Mouse (Mus musculus): ENCODE measurements around the gene Hist1h3h. TPM values are rescaled to one million over a fixed set of nuclear protein-coding genes. Genes with fewer than 3 reads are reported as not detected.
"Not testable (repeated sequence)": the region's sequence is repeated elsewhere in the genome, so short reads cannot be mapped to it uniquely, and the experiment has no call there.

Gene Hist1h3h
- polyA plus RNA-seq, 1 experiment from 2014 or later, result 0.62 TPM

GRCm38 (mm10) chr13:21753524-21754285 lies 36.2 kb downstream of the Hist1h3h start, which contains the start of the genes Hist1h2ak and Hist1h2bn:
Gene Hist1h2ak (minus strand): TSS chr13:21753827.
Gene Hist1h2bn (plus strand): TSS chr13:21754123.
- not testable (repeated sequence) for H3K36me3 ChIP-seq; H3K9me3 ChIP-seq; H3K27me3 ChIP-seq (replicated peaks)
- Histone ChIP-seq H3K27ac (replicated peaks) (peak within 1 kb of the TSS; percentile 93), H3K4me2 (peak within 1 kb of the TSS; percentile 81), H3K9ac (peak within 1 kb of the TSS; percentile 84), H3K4me1 (peaks cover 51% of the 10 kb centered on the region), H3K4me3 (peak within 1 kb of the TSS; percentile 58)
- ATAC-seq (ENCODE audit: extremely low read depth, insufficient number of reproducible peaks, low FRiP score, low TSS enrichment), result peak; percentile 81
- under 1% methylated on average over 48 of the region's 50 CpGs for WGBS

DNA sequence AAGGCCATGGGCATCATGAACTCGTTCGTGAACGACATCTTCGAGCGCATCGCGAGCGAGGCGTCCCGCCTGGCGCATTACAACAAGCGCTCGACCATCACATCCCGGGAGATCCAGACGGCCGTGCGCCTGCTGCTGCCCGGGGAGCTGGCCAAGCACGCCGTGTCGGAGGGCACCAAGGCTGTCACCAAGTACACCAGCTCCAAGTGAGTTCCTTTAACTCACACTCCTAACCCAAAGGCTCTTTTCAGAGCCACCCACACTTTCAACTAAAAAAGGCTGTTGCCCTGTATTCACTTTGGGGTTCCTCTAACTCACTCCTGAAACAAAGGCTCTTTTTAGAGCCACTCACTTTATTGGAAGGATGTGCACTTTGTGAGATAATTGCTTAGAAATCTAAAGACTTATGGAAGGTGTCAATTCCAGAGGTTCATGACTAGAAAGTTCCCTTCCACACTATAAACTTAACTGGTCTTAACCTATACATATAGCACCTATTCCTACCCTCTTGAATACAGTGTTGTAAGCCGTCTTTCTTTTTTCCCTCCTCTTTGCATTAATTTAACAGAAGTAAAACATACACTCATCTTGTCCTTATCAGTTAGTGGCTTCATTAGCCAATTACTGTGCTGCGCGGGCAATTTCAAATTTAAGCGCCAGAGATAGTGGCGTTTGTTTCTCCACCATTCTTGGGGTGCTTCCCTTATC lies 37.0 kb downstream of the Hist1h3h start:
- peaks cover 44% of the 10 kb centered on the region for H3K4me1 ChIP-seq
- peak overlapping the region; percentile 84 for H3K9ac ChIP-seq
- H3K27ac ChIP-seq (replicated peaks), result peak overlapping the region; percentile 93
- peak overlapping the region; percentile 58 for H3K4me3 ChIP-seq
- not testable (repeated sequence) for H3K9me3 ChIP-seq; H3K27me3 ChIP-seq (replicated peaks); H3K36me3 ChIP-seq; ATAC-seq (ENCODE audit: extremely low read depth, insufficient number of reproducible peaks, low FRiP score, low TSS enrichment)
- WGBS, result 0% methylated on average over 23 of the region's 26 CpGs
- peak overlapping the region; percentile 81 for H3K4me2 ChIP-seq

- no peaks in the 10 kb centered on the region for H3K27me3 ChIP-seq (replicated peaks)
- no peak for ATAC-seq (ENCODE audit: extremely low read depth, insufficient number of reproducible peaks, low FRiP score, low TSS enrichment)
- peak overlapping the region; percentile 58 for H3K4me3 ChIP-seq
- H3K4me1 ChIP-seq, result peaks cover 38% of the 10 kb centered on the region
- no peaks in the 10 kb centered on the region for H3K9me3 ChIP-seq
- H3K4me2 ChIP-seq, result peak overlapping the region; percentile 81
- H3K9ac ChIP-seq, result peak overlapping the region; percentile 66; the same call in 1 of the 2 replicates
- H3K36me3 ChIP-seq, result no peaks in the 10 kb centered on the region
- no peak overlapping the region for H3K27ac ChIP-seq (replicated peaks)
- 82% methylated on average over 1 of the region's 1 CpGs for WGBS
Measured at GRCm38 (mm10) chr13:21755707-21756106, 38.2 kb downstream of the Hist1h3h start.

Small RNA genes within 50 kb of the gene (microRNA-seq; reads per million reads assigned to microRNA genes)
- gene Gm44357, result not detected
- gene Gm44367, result not detected
- not detected for gene Gm44454

Other genes with a start within 250 kb of the Hist1h3h start
- gene Nkapl, start 249.2 kb upstream of the Hist1h3h start, polyA plus RNA-seq (2015; fragmentation: Nextera tagmentation; extraction: Ambion mirVana), result 2.0 and 2.1 TPM in 2 replicates
- 1.4 and 2.0 TPM in 2 replicates for gene Zkscan4, start 238.8 kb upstream of the Hist1h3h start, polyA plus RNA-seq (2015; fragmentation: Nextera tagmentation; extraction: Ambion mirVana)
- not detected in 2 replicates for gene Gm10065, start 238.2 kb upstream of the Hist1h3h start, polyA plus RNA-seq (2015; fragmentation: Nextera tagmentation; extraction: Ambion mirVana)
- gene AK157302, start 222.4 kb upstream of the Hist1h3h start, polyA plus RNA-seq (2015; fragmentation: Nextera tagmentation; extraction: Ambion mirVana), result 0.45 and 0.87 TPM in 2 replicates
- gene Gm11273, start 216.2 kb upstream of the Hist1h3h start, polyA plus RNA-seq (2015; fragmentation: Nextera tagmentation; extraction: Ambion mirVana), result 14.7 and 20.9 TPM in 2 replicates
- gene Zkscan8, start 186.5 kb upstream of the Hist1h3h start, polyA plus RNA-seq (2015; fragmentation: Nextera tagmentation; extraction: Ambion mirVana), result 3.8 and 4.8 TPM in 2 replicates
- not detected in 2 replicates for gene Olfr1366, start 174.9 kb upstream of the Hist1h3h start, polyA plus RNA-seq (2015; fragmentation: Nextera tagmentation; extraction: Ambion mirVana)
- gene Olfr1535, start 157.8 kb upstream of the Hist1h3h start, polyA plus RNA-seq (2015; fragmentation: Nextera tagmentation; extraction: Ambion mirVana), result not detected in 2 replicates
- gene Olfr1364, start 135.9 kb upstream of the Hist1h3h start, polyA plus RNA-seq (2015; fragmentation: Nextera tagmentation; extraction: Ambion mirVana), result not detected in 2 replicates
- gene Olfr1362, start 103.6 kb upstream of the Hist1h3h start, polyA plus RNA-seq (2015; fragmentation: Nextera tagmentation; extraction: Ambion mirVana), result not detected in 2 replicates
- gene Olfr11, start 75.1 kb upstream of the Hist1h3h start, polyA plus RNA-seq (2015; fragmentation: Nextera tagmentation; extraction: Ambion mirVana), result not detected in 2 replicates
- gene Olfr1361, start 54.3 kb upstream of the Hist1h3h start, polyA plus RNA-seq (2015; fragmentation: Nextera tagmentation; extraction: Ambion mirVana), result not detected in 2 replicates
- gene Olfr1360, start 40.3 kb upstream of the Hist1h3h start, polyA plus RNA-seq (2015; fragmentation: Nextera tagmentation; extraction: Ambion mirVana), result not detected in 2 replicates
- gene Olfr1359, start 19.5 kb upstream of the Hist1h3h start, polyA plus RNA-seq (2015; fragmentation: Nextera tagmentation; extraction: Ambion mirVana), result not detected in 2 replicates
- gene Hist1h2bl, start 1.5 kb upstream of the Hist1h3h start, polyA plus RNA-seq (2015; fragmentation: Nextera tagmentation; extraction: Ambion mirVana), result 1.9 TPM in 1 of 2 replicates, not detected in the other
- gene Hist1h2ai, start 1.2 kb upstream of the Hist1h3h start, polyA plus RNA-seq (2015; fragmentation: Nextera tagmentation; extraction: Ambion mirVana), result 9.8 and 10.5 TPM in 2 replicates
- 1.5 TPM in 2 replicates for gene Hist1h2bm, start 4.4 kb downstream of the Hist1h3h start, polyA plus RNA-seq (2015; fragmentation: Nextera tagmentation; extraction: Ambion mirVana)
- 0.45 and 0.96 TPM in 2 replicates for gene Hist1h4j, start 17.4 kb downstream of the Hist1h3h start, polyA plus RNA-seq (2015; fragmentation: Nextera tagmentation; extraction: Ambion mirVana)
- 1.3 TPM in 1 of 2 replicates, not detected in the other for gene Hist1h4k, start 32.8 kb downstream of the Hist1h3h start, polyA plus RNA-seq (2015; fragmentation: Nextera tagmentation; extraction: Ambion mirVana)
- gene Hist1h2ak, start 36.2 kb downstream of the Hist1h3h start, polyA plus RNA-seq (2015; fragmentation: Nextera tagmentation; extraction: Ambion mirVana), result 9.5 and 15.8 TPM in 2 replicates
- gene Hist1h2bn, start 36.5 kb downstream of the Hist1h3h start, polyA plus RNA-seq (2015; fragmentation: Nextera tagmentation; extraction: Ambion mirVana), result 1.4 and 3.5 TPM in 2 replicates
- gene Hist1h1b, start 63.0 kb downstream of the Hist1h3h start, polyA plus RNA-seq (2015; fragmentation: Nextera tagmentation; extraction: Ambion mirVana), result 13.1 and 13.2 TPM in 2 replicates
- gene Hist1h3i, start 65.7 kb downstream of the Hist1h3h start, polyA plus RNA-seq (2015; fragmentation: Nextera tagmentation; extraction: Ambion mirVana), result 63.6 and 66.6 TPM in 2 replicates
- gene Hist1h2an, start 69.6 kb downstream of the Hist1h3h start, polyA plus RNA-seq (2015; fragmentation: Nextera tagmentation; extraction: Ambion mirVana), result 1.2 and 6.6 TPM in 2 replicates
- gene Hist1h2bp, start 69.8 kb downstream of the Hist1h3h start, polyA plus RNA-seq (2015; fragmentation: Nextera tagmentation; extraction: Ambion mirVana), result 0.37 and 0.49 TPM in 2 replicates
- 8.4 and 10.2 TPM in 2 replicates for gene Hist1h2bq, start 92.5 kb downstream of the Hist1h3h start, polyA plus RNA-seq (2015; fragmentation: Nextera tagmentation; extraction: Ambion mirVana)
- not detected in 2 replicates for gene Hist1h2ao, start 92.8 kb downstream of the Hist1h3h start, polyA plus RNA-seq (2015; fragmentation: Nextera tagmentation; extraction: Ambion mirVana)
- not detected in 2 replicates for gene Hist1h4m, start 94.1 kb downstream of the Hist1h3h start, polyA plus RNA-seq (2015; fragmentation: Nextera tagmentation; extraction: Ambion mirVana)
- 11.2 and 15.6 TPM in 2 replicates for gene Hist1h4n, start 114.5 kb downstream of the Hist1h3h start, polyA plus RNA-seq (2015; fragmentation: Nextera tagmentation; extraction: Ambion mirVana)
- gene Hist1h2ap, start 115.8 kb downstream of the Hist1h3h start, polyA plus RNA-seq (2015; fragmentation: Nextera tagmentation; extraction: Ambion mirVana), result 1,655 and 1,669 TPM in 2 replicates
- 9.2 and 10.8 TPM in 2 replicates for gene Hist1h2br, start 116.1 kb downstream of the Hist1h3h start, polyA plus RNA-seq (2015; fragmentation: Nextera tagmentation; extraction: Ambion mirVana)
- gene Zfp184, start 227.4 kb downstream of the Hist1h3h start, polyA plus RNA-seq (2015; fragmentation: Nextera tagmentation; extraction: Ambion mirVana), result 5.2 and 6.3 TPM in 2 replicates

Measured in heart, embryonic 13.5 days (tissue).